Mouse (Mus musculus): ENCODE results near the gene Fkbp9.

DNA sequence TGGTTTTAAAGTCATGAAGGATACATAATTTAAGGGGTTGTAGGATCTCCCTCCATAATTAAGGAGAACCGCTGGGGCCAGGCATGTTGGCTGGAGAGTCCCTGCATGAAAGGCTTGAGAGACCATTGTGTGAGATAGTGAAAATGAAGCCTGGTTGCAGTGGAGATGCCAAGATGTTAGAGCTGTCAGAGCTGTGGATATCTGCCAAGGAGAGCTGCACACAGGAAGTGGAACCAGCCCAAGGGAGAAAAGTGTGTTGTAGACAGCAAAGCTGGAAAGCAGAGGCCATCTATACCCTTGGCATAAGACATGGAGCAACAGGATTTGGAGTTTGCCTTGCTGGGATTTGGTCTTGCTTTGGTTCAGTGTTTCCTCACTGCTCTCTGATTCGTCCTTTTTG is 18.5 kb upstream of the Fkbp9 start:
- TF ChIP-seq EP300 (optimal IDR thresholded peaks at IDR 0.05), result no peak
- no peak for TF ChIP-seq CTCF (IDR thresholded peaks at IDR 0.05; ENCODE audit: low read depth)
